In genomic region chrX:84551995-84552394, GRCm38 (mm10) we compare ENCODE assay signal across 16 mouse cellular contexts.
A peak's percentile ranks its signal among the peaks of the same experiment; 100 is the strongest.
DNase-seq lines count a peak whose midpoint lies in the region; ATAC-seq and TF ChIP-seq lines count a peak whose summit lies in the region.
"Had no signal": no experiment of that assay in that cellular context is flagged by ENCODE, and none has a peak within 500 bp of the region (broad histone marks: within the 10 kb centered on the region; RNA-seq: fewer than 3 reads in every experiment).

No protein-coding gene starts in this region.

- DNase-seq in forebrain, embryonic 14.5 days (ENCODE audit: low spot score), result peak; percentile 46
- peak; percentile 60 for DNase-seq in brain, embryonic 14.5 days (ENCODE audit: low read depth)
- DNase-seq: adrenal gland, adult 2 months; adrenal gland, postnatal 10 days; adrenal gland, postnatal 25 days; cerebellum, adult 11-12 months; cerebellum, adult 2 months; cerebellum, adult 9-10 months; cerebellum, postnatal 10 days; cerebellum, postnatal 25 days had no signal

- no peak overlapping the region for H3K4me2 ChIP-seq in forebrain, embryonic 14.5 days (ENCODE audit: low read length)
- H3K4me2 ChIP-seq in forebrain, embryonic 12.5 days, result no peak overlapping the region
- no peak overlapping the region for H3K4me2 ChIP-seq in forebrain, embryonic 16.5 days (ENCODE audit: low read length)
- no peak overlapping the region for H3K4me2 ChIP-seq in midbrain, embryonic 16.5 days (ENCODE audit: low read length)
- H3K4me2 ChIP-seq: embryonic facial prominence, embryonic 12.5 days had no signal

- no peak for TF ChIP-seq POLR2A in brain, embryonic 14.5 days (IDR thresholded peaks at IDR 0.05; ENCODE audit: borderline replicate concordance, extremely low read depth, insufficient read depth, insufficient read length, poor library complexity, severe bottlenecking)

- no peak overlapping the region for H3K4me3 ChIP-seq in forebrain, embryonic 14.5 days (ENCODE audit: low read depth, low read length)
- no peak overlapping the region for H3K4me3 ChIP-seq in forebrain, embryonic 12.5 days (replicated peaks)
- H3K4me3 ChIP-seq in forebrain, embryonic 16.5 days (replicated peaks; ENCODE audit: low read length), result no peak overlapping the region
- no peak overlapping the region for H3K4me3 ChIP-seq in midbrain, embryonic 16.5 days (ENCODE audit: low read depth, low read length)
- H3K4me3 ChIP-seq: embryonic facial prominence, embryonic 10.5 days; embryonic facial prominence, embryonic 12.5 days had no signal

- no peaks in the 10 kb centered on the region for H3K4me1 ChIP-seq in forebrain, embryonic 14.5 days (ENCODE audit: control insufficient read depth, insufficient read depth, low read length)
- H3K4me1 ChIP-seq in forebrain, embryonic 12.5 days, result no peaks in the 10 kb centered on the region
- H3K4me1 ChIP-seq in forebrain, embryonic 16.5 days (replicated peaks; ENCODE audit: control insufficient read depth, insufficient read depth, low read length), result no peaks in the 10 kb centered on the region
- no peaks in the 10 kb centered on the region for H3K4me1 ChIP-seq in midbrain, embryonic 16.5 days (ENCODE audit: control insufficient read depth, insufficient read depth, low read length)
- H3K4me1 ChIP-seq: embryonic facial prominence, embryonic 10.5 days; embryonic facial prominence, embryonic 12.5 days had no signal

- H3K9ac ChIP-seq in forebrain, embryonic 14.5 days (ENCODE audit: low read length), result no peak overlapping the region
- no peak overlapping the region for H3K9ac ChIP-seq in forebrain, embryonic 12.5 days
- no peak overlapping the region for H3K9ac ChIP-seq in forebrain, embryonic 16.5 days (replicated peaks; ENCODE audit: low read depth, low read length)
- no peak overlapping the region for H3K9ac ChIP-seq in midbrain, embryonic 16.5 days (ENCODE audit: low read depth, low read length)
- H3K9ac ChIP-seq: embryonic facial prominence, embryonic 12.5 days had no signal

- 61% methylated on average over 1 of the region's 1 CpGs for WGBS in forebrain, embryonic 14.5 days
- 68% methylated on average over 1 of the region's 1 CpGs for WGBS in forebrain, embryonic 12.5 days
- WGBS in forebrain, embryonic 16.5 days, result 50% methylated on average over 1 of the region's 1 CpGs
- WGBS in midbrain, embryonic 16.5 days, result 71% methylated on average over 1 of the region's 1 CpGs

- no peaks in the 10 kb centered on the region for H3K27me3 ChIP-seq in forebrain, embryonic 14.5 days (replicated peaks; ENCODE audit: control insufficient read depth, insufficient read depth, low read length)
- H3K27me3 ChIP-seq in forebrain, embryonic 12.5 days, result no peaks in the 10 kb centered on the region
- H3K27me3 ChIP-seq in forebrain, embryonic 16.5 days (replicated peaks; ENCODE audit: control insufficient read depth, insufficient read depth, low read length), result no peaks in the 10 kb centered on the region
- H3K27me3 ChIP-seq in midbrain, embryonic 16.5 days (ENCODE audit: control insufficient read depth, insufficient read depth, low read depth, low read length), result no peaks in the 10 kb centered on the region
- H3K27me3 ChIP-seq: embryonic facial prominence, embryonic 12.5 days had no signal

- ATAC-seq in forebrain, embryonic 14.5 days, result no peak
- ATAC-seq in forebrain, embryonic 12.5 days (ENCODE audit: low FRiP score), result no peak
- ATAC-seq in forebrain, embryonic 16.5 days, result peak; percentile 65
- ATAC-seq in midbrain, embryonic 16.5 days, result no peak
- no peak for ATAC-seq in megakaryocyte-erythroid progenitor cell, adult 5-6 weeks (replicated peaks; ENCODE audit: low FRiP score, low TSS enrichment, poor library complexity, severe bottlenecking)

- H3K27ac ChIP-seq in forebrain, embryonic 14.5 days (ENCODE audit: low read depth, low read length), result no peak overlapping the region
- no peak overlapping the region for H3K27ac ChIP-seq in forebrain, embryonic 12.5 days
- H3K27ac ChIP-seq in forebrain, embryonic 16.5 days (ENCODE audit: low read length), result no peak overlapping the region
- no peak overlapping the region for H3K27ac ChIP-seq in midbrain, embryonic 16.5 days (ENCODE audit: low read length)
- H3K27ac ChIP-seq: embryonic facial prominence, embryonic 10.5 days; embryonic facial prominence, embryonic 12.5 days had no signal

- H3K9me3 ChIP-seq in forebrain, embryonic 14.5 days (replicated peaks; ENCODE audit: control insufficient read depth, low read length), result no peaks in the 10 kb centered on the region
- H3K9me3 ChIP-seq in forebrain, embryonic 12.5 days, result no peaks in the 10 kb centered on the region
- H3K9me3 ChIP-seq in forebrain, embryonic 16.5 days (ENCODE audit: control insufficient read depth, low read length), result no peaks in the 10 kb centered on the region
- no peaks in the 10 kb centered on the region for H3K9me3 ChIP-seq in midbrain, embryonic 16.5 days (replicated peaks; ENCODE audit: control insufficient read depth, low read length, poor library complexity, severe bottlenecking)
- H3K9me3 ChIP-seq: embryonic facial prominence, embryonic 10.5 days; embryonic facial prominence, embryonic 12.5 days had no signal

- no peaks in the 10 kb centered on the region for H3K36me3 ChIP-seq in forebrain, embryonic 14.5 days (ENCODE audit: control insufficient read depth, insufficient read depth, low read length)
- H3K36me3 ChIP-seq in forebrain, embryonic 12.5 days (replicated peaks), result no peaks in the 10 kb centered on the region
- H3K36me3 ChIP-seq in forebrain, embryonic 16.5 days (ENCODE audit: control insufficient read depth, insufficient read depth), result no peaks in the 10 kb centered on the region
- H3K36me3 ChIP-seq in midbrain, embryonic 16.5 days (ENCODE audit: control insufficient read depth, insufficient read depth, low read length), result no peaks in the 10 kb centered on the region
- H3K36me3 ChIP-seq: embryonic facial prominence, embryonic 10.5 days; embryonic facial prominence, embryonic 12.5 days had no signal

- no peak for TF ChIP-seq CTCF in brain, embryonic 14.5 days (IDR thresholded peaks at IDR 0.05; ENCODE audit: borderline replicate concordance, extremely low read depth, insufficient read depth, insufficient read length)
